Mouse (Mus musculus): ENCODE data around the gene Klhl29.

Klhl29 gene

GRCm38 (mm10) chr12:5254246-5254982 lies 121.1 kb downstream of the Klhl29 start:
- no peak for DNase-seq (ENCODE audit: extremely low read depth, low read depth)

GRCm38 (mm10) chr12:5253289-5254005 lies 122.0 kb downstream of the Klhl29 start:
- DNase-seq (ENCODE audit: extremely low read depth, low read depth), result no peak

GRCm38 (mm10) chr12:5252569-5252968 lies 122.9 kb downstream of the Klhl29 start:
- DNase-seq (ENCODE audit: extremely low read depth, low read depth), result no peak

GRCm38 (mm10) chr12:5250042-5250441 lies 125.4 kb downstream of the Klhl29 start:
- no peak for DNase-seq (ENCODE audit: extremely low read depth, low read depth)

- DNase-seq (ENCODE audit: extremely low read depth, low read depth), result no peak
Measured at GRCm38 (mm10) chr12:5249068-5249467, 126.4 kb downstream of the Klhl29 start.

- DNase-seq (ENCODE audit: extremely low read depth, low read depth), result no peak
Measured at GRCm38 (mm10) chr12:5247505-5247904, 128.0 kb downstream of the Klhl29 start.

- DNase-seq (ENCODE audit: extremely low read depth, low read depth), result no peak
Measured at GRCm38 (mm10) chr12:5246721-5247341, 128.7 kb downstream of the Klhl29 start.

- no peak for DNase-seq (ENCODE audit: extremely low read depth, low read depth)
Measured at GRCm38 (mm10) chr12:5246193-5246621, 129.3 kb downstream of the Klhl29 start.

GRCm38 (mm10) chr12:5245207-5245597 lies 130.3 kb downstream of the Klhl29 start:
- DNase-seq (ENCODE audit: extremely low read depth, low read depth), result no peak

GRCm38 (mm10) chr12:5244431-5245206 lies 130.9 kb downstream of the Klhl29 start:
- DNase-seq (ENCODE audit: extremely low read depth, low read depth), result no peak

GRCm38 (mm10) chr12:5243867-5244266 lies 131.6 kb downstream of the Klhl29 start:
- DNase-seq (ENCODE audit: extremely low read depth, low read depth), result no peak

- no peak for DNase-seq (ENCODE audit: extremely low read depth, low read depth)
Measured at GRCm38 (mm10) chr12:5243449-5243848, 132.0 kb downstream of the Klhl29 start.

GRCm38 (mm10) chr12:5242551-5243330 lies 132.7 kb downstream of the Klhl29 start:
- DNase-seq (ENCODE audit: extremely low read depth, low read depth), result no peak

- no peak for DNase-seq (ENCODE audit: extremely low read depth, low read depth)
Measured at GRCm38 (mm10) chr12:5239451-5240245, 135.8 kb downstream of the Klhl29 start.

- DNase-seq (ENCODE audit: extremely low read depth, low read depth), result no peak
Measured at GRCm38 (mm10) chr12:5237078-5237477, 138.4 kb downstream of the Klhl29 start.

GRCm38 (mm10) chr12:5235596-5235995 lies 139.9 kb downstream of the Klhl29 start:
- no peak for DNase-seq (ENCODE audit: extremely low read depth, low read depth)

GRCm38 (mm10) chr12:5230504-5230903 lies 145.0 kb downstream of the Klhl29 start:
- no peak for DNase-seq (ENCODE audit: extremely low read depth, low read depth)

- no peak for DNase-seq (ENCODE audit: extremely low read depth, low read depth)
Measured at GRCm38 (mm10) chr12:5226676-5227654, 148.5 kb downstream of the Klhl29 start.

GRCm38 (mm10) chr12:5223595-5223994 lies 151.9 kb downstream of the Klhl29 start:
- DNase-seq (ENCODE audit: extremely low read depth, low read depth), result no peak
